Mouse (Mus musculus) left cerebral cortex, postnatal 25 days (tissue): ENCODE results near the gene Gm8297. TPM values are rescaled to one million over a fixed set of nuclear protein-coding genes. Genes with fewer than 3 reads are reported as not detected.
"Not testable (repeated sequence)": the region's sequence is repeated elsewhere in the genome, so short reads cannot be mapped to it uniquely, and the experiment has no call there.

Source experiments
- DNase-seq, 2 experiments: peaks; one replicate each; pipeline ENCODE4 v3.0.0; 2022; ENCODE audit warnings: low spot score in 2 of 2, mixed read lengths in 1 of 2
- intact Hi-C: fragments of 180-260 bp; cut with DNase I; formaldehyde crosslinking; loops from one replicate; pipeline ENCODE4 v1.15.1; 2025
- total RNA-seq, 2 experiments: library from RNA; stranded (reverse); gene quantifications; 2 replicates each; pipeline ENCODE4 v1.2.3; 2021

Gm8297 gene
- total RNA-seq, result not detected

GRCm38 (mm10) chr14:4983635-4984034, at the start of gene Gm8297:
TSS of gene Gm8297 (plus strand) at chr14:4983935.
- DNase-seq, intact Hi-C loops: not testable (repeated sequence)

GRCm38 (mm10) chr14:5015591-5015990, 31.9 kb downstream of the Gm8297 start, which contains the start of gene Gm3298:
TSS of gene Gm3298 (plus strand) at chr14:5015891.
- intact Hi-C loops, DNase-seq: not testable (repeated sequence)

Other genes with a start within 250 kb of the Gm8297 start
- not detected for gene Gm9602, start 207.6 kb upstream of the Gm8297 start, total RNA-seq
- gene Gm3269, start 145.8 kb upstream of the Gm8297 start, total RNA-seq, result not detected
- gene Gm3264, start 128.4 kb upstream of the Gm8297 start, total RNA-seq, result not detected
- gene Gm3278, start 91.5 kb upstream of the Gm8297 start, total RNA-seq, result not detected
- gene Gm3298, start 32.0 kb downstream of the Gm8297 start, total RNA-seq, result 1 to 10 TPM in 1 of 2 experiments, not detected in 1; 1.4 TPM
- gene 4930555G01Rik, start 66.7 kb downstream of the Gm8297 start, total RNA-seq, result not detected
- gene Gm8281, start 87.1 kb downstream of the Gm8297 start, total RNA-seq, result 1 to 10 TPM in 1 of 2 experiments, under 1 TPM in 1; 0.99 to 1.4 TPM
- not detected for gene Gm8279, start 147.6 kb downstream of the Gm8297 start, total RNA-seq
- gene Gm3317, start 180.6 kb downstream of the Gm8297 start, total RNA-seq, result not detected
- not detected for gene Gm8271, start 201.9 kb downstream of the Gm8297 start, total RNA-seq